Mouse (Mus musculus) erythroblast, adult 5-6 weeks (primary cell): ENCODE measurements around the gene Kif6. TPM values are rescaled to one million over a fixed set of nuclear protein-coding genes. Genes with fewer than 3 reads are reported as not detected.

ENCODE experiments used
- ATAC-seq: replicated peaks from 2 replicates; pipeline ENCODE4 v1.8.0; 2016; ENCODE audit warnings: moderate number of reproducible peaks, mild to moderate bottlenecking, moderate TSS enrichment, inconsistent platforms; ENCODE audit not compliant: poor library complexity, low FRiP score, severe bottlenecking
- total RNA-seq, 2 experiments: library from RNA; stranded (forward) in 1 of 2; stranded (reverse) in 1 of 2; fragments of 150-400 nt in 1 of 2; fragments of 200-764, 138-1000 nt in 1 of 2; gene quantifications; 2 replicates each; pipeline versions ENCODE4 v1.2.3 to v1.2.4; 2015 to 2017; ENCODE audit warnings: low replicate concordance in 2 of 2

The Kif6 gene
- total RNA-seq, 2 experiments from 2014 or later, result not detected

DNA sequence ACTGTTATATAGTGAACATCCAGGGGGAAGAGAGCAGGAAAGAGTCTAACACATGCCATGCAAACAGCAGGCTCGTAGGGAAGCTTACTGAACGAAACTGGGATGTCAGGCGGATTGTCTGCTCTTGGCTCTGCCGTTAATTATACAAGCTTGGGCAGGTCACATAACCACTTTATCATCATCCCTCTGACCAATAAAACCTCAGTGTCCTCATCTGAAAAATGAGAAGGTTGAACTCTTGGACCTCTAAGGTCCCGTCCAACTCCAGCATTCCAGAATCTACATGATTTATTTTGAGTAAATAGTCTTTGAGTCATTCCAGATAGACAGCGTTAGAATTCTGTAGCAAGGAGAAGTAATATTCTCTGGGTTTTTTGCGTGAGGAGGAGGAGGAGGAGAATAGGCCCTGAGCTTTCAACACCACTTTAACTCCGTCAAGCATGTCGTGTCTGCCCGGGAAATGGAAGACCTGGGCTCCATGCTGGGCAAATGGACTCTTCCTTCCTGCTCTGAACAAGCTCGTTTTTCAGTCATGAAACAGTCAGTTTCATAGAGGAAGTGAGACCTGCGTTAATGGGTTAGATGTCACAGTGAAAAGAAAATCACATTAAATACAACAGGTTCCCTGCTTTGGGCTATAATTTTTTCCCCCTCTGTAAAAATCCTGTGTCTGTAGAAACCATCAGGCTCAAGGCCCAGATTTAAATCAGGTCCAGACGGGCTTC, 162.3 kb downstream of the Kif6 start:
- no peak for ATAC-seq

DNA sequence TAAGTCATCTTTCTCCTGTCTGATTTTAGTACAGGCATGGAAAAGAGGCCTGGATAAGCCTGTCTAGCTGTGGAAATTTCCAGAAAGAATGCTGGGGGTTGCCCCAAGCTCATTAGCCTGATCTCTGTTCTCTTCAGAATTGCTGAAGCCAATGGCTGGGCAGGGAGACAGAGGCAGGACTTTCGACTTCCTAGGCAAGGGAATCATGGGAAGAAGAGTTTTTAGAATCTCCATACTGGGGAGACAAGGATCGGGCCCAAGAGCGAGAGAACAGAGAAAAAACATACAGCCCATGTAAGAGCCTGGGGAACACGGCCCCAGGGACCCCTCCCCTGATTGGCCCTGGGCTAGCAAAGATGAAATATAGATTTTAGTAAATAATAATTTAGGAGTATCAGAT, 164.1 kb downstream of the Kif6 start:
- ATAC-seq, result no peak

DNA sequence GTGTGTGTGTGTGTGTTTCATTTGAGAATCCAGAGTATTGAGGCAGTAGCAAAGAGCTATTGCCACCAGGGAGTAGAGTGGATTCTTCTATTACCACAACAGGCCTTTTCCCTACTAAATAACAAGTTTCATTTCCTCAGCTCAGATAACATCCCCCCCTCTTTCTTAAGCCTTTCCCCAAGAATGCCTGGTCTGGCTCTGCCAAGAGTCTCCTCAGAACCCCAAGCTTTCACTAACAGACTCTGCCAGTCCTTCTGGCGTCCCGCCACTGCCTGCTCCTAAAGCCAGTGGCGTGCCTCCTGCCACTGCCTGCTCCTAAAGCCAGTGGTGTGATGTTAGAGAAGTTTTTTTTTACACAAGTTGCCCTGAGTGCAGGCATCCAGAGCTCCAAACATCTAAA, 164.6 kb downstream of the Kif6 start:
- no peak for ATAC-seq

DNA sequence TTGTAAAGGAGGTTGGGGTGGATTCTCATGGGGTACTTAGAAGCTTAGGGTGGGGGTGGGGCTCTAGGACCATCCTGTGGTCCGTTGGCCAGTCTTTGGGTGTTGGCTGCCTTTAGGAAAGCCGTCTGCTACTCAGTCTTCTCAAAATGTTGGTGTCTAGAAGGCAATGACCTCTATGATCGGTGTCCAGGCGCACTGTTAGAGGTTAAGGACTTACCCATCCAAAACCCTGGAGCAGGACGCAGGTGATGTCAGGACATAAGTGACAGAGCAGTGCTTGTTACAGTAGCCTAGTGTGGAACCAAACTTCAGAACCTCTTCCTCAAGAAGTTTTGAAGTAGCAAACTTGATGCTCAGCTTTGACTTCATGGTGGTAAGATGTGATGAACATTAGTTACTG, 170.9 kb downstream of the Kif6 start:
- no peak for ATAC-seq

GRCm38 (mm10) chr17:49787351-49787750, 172.4 kb downstream of the Kif6 start:
- no peak for ATAC-seq

- ATAC-seq, result no peak
These were observed 173.4 kb downstream of the Kif6 start for GRCm38 (mm10) chr17:49788187-49788974.

- ATAC-seq, result no peak
These were observed 176.6 kb downstream of the Kif6 start for GRCm38 (mm10) chr17:49791546-49791945.

DNA sequence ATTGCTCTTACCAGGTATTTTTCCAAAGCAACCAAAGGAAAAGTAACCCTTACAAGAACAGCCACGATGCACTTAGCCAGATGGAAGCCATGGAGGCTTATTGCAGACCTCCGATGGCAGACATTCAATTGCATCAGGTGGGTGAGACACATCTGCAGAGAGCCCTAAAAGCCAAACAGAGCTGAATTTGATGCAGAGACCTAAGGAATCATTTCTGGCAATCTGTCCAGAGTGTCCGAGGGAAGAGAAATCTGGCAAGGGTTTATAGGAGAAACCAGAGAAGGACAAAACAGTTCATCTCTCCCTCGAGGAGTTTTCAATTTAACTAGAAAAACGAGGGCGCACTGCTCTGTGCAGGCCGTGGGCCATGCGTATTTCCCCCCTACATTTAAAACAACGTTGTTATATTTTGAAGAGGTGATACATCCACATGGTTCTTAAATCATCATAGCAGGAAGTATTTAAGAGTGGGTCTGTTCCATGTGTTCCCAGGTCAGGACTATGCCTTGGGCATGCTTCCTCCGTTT, 177.3 kb downstream of the Kif6 start:
- ATAC-seq, result no peak

GRCm38 (mm10) chr17:49792946-49793345, 178.0 kb downstream of the Kif6 start:
- no peak for ATAC-seq

DNA sequence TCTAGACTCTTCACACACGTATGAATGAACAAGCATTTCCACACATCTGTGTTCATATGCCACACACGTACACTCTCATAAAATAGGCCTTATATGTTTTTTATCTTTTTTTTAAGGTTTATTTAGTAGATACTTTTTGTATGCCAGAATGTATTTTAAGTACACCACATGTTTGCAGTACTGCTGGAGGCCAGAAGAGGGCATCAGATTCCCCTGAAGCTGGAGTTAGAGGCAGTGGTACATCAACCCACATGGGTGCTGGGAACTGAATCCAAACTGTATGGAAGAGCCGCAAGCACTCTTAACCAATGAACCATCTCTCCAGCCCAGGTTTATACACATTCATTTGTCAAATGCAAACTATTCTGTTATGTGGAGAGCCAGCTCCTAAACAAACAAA, 179.0 kb downstream of the Kif6 start:
- no peak for ATAC-seq

DNA sequence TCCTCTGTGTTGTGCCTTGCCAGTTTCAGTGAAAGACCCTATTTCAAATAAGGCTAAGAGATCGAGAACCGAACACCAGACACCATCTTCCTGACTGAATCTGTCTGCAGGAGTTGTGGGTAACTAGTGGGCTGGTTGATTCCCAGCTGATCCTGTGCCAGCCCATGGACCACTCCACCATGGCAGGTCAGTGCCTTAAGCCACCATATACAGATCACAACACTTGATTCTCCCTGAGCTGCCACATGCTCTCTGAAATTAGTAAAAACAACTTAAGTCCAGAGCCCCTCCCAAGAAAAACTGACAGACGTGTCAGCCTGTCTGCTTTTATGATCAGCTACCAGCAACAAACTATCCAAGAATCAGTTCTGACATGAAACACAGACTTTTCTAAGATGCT, 180.3 kb downstream of the Kif6 start:
- no peak for ATAC-seq

GRCm38 (mm10) chr17:49796116-49796515, 181.2 kb downstream of the Kif6 start:
- ATAC-seq, result no peak

GRCm38 (mm10) chr17:49799168-49799567, 184.2 kb downstream of the Kif6 start:
- no peak for ATAC-seq

DNA sequence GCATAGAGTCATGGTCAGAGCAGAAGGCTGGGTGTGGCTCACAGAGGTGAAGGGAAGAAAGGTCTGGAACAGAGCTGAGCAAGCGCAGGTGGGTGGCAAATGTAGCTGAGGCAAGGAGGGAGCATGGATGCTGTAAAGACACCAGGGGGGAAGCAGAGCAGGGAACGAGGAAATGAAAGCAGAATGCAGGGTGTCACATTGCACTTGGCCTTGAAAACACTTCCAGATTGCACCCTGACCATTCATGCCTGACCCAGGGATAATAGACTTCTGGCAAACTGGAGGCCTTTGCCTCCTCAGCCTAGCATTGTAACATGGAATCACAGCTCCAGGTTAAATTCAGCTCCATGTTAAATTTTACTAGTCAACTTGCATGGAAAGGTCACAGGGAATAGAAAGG, 185.2 kb downstream of the Kif6 start:
- ATAC-seq, result no peak

DNA sequence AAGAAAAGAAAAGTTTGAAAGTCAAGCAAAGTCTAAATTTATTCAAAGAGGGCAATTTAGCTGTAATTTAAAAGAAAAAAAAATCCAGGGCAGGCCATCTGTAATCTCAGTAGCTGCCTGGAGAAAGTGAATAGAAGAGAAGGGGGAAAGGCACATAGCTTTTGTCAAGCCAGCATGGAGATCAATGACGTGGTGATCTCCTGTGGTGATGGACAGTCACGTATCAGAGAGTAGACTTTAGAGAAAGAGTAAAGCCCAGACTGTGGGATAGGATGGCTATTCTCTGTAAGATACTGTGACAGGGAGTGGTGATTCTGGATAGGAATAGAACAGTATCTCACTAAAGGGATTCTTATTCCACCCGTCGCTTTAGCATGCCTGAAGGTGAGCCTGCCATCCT, 192.5 kb downstream of the Kif6 start:
- ATAC-seq, result no peak

- no peak for ATAC-seq
These were observed 193.9 kb downstream of the Kif6 start for GRCm38 (mm10) chr17:49808712-49809343.

GRCm38 (mm10) chr17:49813893-49814640, 199.1 kb downstream of the Kif6 start:
- ATAC-seq, result no peak

DNA sequence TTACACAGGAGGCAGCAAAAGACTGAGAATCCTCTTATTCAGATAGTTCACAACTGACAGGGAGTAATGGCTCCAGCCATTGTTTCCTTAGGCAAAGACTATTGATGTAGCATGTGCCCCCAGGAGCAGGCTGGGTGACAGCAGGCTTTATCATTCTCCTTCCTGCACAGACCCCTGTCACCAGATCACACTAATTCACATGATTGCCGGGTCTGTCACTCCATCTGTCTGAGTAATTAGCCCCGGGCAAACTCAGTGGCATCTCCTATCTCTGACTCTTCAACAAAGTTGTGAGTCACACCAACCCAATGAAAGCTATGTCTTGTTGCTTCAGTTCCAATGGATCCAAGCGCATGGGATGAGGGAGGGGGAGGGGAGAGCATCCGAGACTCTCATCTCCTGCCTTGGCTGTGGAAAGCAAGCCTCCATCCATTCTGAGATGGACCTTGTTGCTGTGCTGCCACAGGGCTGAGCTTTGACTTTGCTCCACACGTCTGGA, 201.2 kb downstream of the Kif6 start:
- no peak for ATAC-seq

DNA sequence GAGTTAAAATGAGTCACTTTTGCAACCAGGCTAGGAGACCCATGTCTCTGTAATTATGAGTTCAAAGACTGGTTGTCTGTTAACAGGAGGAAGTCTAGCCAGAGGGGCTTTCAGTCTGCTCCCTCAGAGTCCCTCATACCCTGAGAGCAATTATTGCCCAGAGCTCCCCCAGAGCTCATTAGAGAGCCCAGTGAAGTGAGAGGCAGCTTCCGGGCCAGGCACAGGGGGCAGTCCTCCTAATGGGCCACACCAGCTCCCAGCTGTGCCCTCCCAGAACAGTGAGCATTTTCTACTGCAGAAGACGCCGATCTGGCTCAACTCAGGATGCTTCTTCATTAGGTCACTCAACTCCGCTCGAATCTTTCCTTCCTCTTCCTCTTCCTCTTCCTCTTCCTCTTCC, 201.8 kb downstream of the Kif6 start:
- no peak for ATAC-seq

DNA sequence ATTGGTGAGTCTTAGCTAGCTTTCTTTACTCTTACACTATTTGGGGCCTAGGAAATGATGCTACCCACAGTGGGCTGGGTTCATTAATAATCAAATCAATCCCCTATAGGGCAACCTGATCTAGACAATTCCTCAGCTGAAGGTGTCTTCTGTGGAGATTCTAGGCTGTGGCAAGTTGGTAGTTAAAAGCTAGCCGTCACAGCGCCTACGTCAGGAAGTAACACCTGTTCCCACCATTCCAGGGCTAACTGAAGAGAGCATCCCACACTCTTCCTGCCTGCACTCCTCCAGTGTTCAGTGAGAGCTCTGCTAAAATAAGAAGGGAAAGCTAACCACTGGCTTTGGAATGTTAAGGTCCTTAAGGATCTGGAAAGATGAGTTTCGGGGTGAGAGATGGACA, 205.3 kb downstream of the Kif6 start:
- ATAC-seq, result no peak
